Mouse (Mus musculus): Measurements from ENCODE around the gene Cd300a. TPM values are rescaled to one million over a fixed set of nuclear protein-coding genes. Genes with fewer than 3 reads are reported as not detected.
A peak's percentile ranks its signal among the peaks of the same experiment; 100 is the strongest.

Gene Cd300a
- polyA plus RNA-seq, 1 experiment from 2014 or later = 0.82 TPM

DNA sequence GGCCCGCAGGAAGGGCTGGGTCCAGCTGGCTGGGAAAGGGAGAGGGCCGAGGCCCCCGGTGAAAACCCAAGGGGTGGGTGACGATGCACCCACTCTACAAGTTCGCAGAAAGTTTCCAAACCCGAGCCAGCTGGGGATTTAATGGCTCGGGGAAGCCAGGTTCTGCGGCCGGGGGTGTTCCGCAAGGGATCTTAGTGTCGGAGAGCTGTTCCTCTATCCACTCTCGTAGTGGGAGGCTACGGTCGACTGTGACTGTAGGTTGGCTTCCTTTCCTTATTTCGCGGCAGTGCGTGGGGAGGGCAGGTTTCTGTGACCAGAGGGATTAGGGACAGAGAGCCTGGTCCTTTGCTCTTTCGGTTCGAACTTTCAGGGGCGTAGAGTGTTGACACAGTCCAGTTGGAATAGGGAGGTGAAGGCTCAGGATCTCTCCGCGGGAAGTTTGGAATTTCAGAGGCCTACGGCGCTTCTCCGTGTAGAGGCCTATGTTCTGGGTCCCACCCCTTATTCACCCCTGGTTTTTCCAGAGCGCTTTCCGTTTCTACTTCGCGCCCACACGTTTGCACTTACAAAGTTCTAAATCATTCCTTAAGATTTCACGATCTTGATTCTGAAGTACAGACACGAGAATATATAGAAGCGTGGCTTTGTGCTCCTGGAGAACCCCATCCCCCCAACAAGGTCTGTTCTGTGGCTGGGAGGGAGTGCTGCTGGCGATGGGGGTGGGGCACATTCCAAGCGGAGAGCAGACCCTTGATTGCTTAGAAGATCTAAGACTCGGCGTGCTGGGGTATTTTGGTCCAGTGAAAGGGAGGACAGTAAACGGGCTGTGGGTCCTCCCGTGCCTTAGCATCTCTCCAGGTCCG, 37.3 kb upstream of the Cd300a start:
- WGBS = 1% methylated on average over 40 of the region's 40 CpGs
- Histone ChIP-seq H3K9me3 (replicated peaks) (no peaks in the 10 kb centered on the region), H3K9ac (peak overlapping the region; percentile 76), H3K27me3 (peaks cover 10% of the 10 kb centered on the region; the same call in 1 of the 2 replicates), H3K27ac (peak overlapping the region; percentile 81), H3K36me3 (no peaks in the 10 kb centered on the region), H3K4me1 (replicated peaks) (peaks cover 29% of the 10 kb centered on the region), H3K4me3 (peak overlapping the region; percentile 81), H3K4me2 (peak overlapping the region; percentile 99)
- no peak; the same call in 1 of the 2 replicates for ATAC-seq (replicated peaks; ENCODE audit: insufficient number of reproducible peaks, insufficient read depth, low FRiP score, low read depth)

DNA sequence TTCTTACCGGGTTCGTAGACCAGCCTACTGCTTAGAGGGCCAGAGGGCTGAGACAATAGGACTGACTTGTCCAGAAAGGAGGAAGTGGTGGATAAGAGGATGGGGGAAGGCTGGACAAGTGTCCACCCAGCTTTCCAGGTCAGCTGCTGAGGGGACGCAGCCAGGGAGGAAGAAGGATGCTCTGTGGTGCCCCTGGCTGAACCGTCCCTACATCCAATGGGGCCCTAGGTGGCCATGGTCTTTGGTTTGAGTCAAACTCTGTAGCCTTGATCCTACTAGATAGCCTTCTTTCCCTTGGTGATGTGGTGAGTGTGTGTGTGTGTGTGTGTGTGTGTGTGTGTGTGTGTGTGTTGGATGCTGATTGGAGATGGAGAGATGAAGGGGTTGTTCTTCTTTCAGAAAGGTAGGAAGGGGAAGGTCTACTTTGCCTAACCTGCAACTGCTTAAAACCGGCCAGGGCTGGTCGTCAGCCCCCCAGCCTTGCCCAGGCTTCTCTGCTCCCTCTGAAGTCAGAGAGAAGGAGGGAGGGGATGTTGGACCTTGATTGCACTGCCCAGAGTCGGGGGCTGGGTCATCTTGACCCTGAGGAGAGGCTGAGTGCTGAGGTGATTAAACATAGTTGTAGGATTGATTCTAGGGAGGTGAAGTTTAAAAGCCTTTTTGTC, 36.5 kb upstream of the Cd300a start:
- peaks cover 29% of the 10 kb centered on the region for H3K4me1 ChIP-seq (replicated peaks)
- H3K27ac ChIP-seq = peak overlapping the region; percentile 81
- 27% methylated on average over 7 of the region's 7 CpGs for WGBS
- peaks cover 10% of the 10 kb centered on the region; the same call in 1 of the 2 replicates for H3K27me3 ChIP-seq
- no peaks in the 10 kb centered on the region for H3K9me3 ChIP-seq (replicated peaks)
- H3K9ac ChIP-seq = peak overlapping the region; percentile 76; the same call in 1 of the 2 replicates
- no peak for ATAC-seq (replicated peaks; ENCODE audit: insufficient number of reproducible peaks, insufficient read depth, low FRiP score, low read depth)
- peak overlapping the region; percentile 81 for H3K4me3 ChIP-seq
- peak overlapping the region; percentile 99 for H3K4me2 ChIP-seq
- no peaks in the 10 kb centered on the region for H3K36me3 ChIP-seq

DNA sequence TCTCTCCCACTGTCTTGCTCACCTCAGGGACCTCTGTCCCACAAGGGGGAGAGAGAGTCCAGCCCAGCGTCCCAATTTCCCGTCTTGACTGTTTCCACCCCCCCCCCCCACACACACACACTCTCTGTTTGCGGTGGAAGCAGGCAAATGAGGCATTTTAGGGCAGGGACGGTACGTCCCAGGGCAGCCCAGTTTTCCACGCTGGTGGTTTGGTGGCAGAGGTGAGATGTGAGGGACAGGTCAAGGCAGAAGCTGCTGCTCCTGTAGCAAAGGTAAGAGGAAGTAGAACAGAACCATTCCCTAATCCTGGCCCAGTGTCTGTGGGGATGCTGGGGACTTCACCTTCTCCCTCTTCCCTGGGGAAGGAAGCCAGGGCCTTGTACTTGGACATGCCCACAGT, 35.3 kb upstream of the Cd300a start:
- H3K4me1 ChIP-seq (replicated peaks) = peaks cover 29% of the 10 kb centered on the region
- H3K27ac ChIP-seq = no peak overlapping the region
- H3K36me3 ChIP-seq = no peaks in the 10 kb centered on the region
- no peak overlapping the region for H3K4me2 ChIP-seq
- peaks cover 1% of the 10 kb centered on the region; the same call in 1 of the 2 replicates for H3K27me3 ChIP-seq
- H3K9ac ChIP-seq = no peak overlapping the region
- H3K4me3 ChIP-seq = no peak overlapping the region
- no peaks in the 10 kb centered on the region for H3K9me3 ChIP-seq (replicated peaks)
- 80% methylated on average over 6 of the region's 6 CpGs for WGBS
- ATAC-seq (replicated peaks; ENCODE audit: insufficient number of reproducible peaks, insufficient read depth, low FRiP score, low read depth) = no peak

DNA sequence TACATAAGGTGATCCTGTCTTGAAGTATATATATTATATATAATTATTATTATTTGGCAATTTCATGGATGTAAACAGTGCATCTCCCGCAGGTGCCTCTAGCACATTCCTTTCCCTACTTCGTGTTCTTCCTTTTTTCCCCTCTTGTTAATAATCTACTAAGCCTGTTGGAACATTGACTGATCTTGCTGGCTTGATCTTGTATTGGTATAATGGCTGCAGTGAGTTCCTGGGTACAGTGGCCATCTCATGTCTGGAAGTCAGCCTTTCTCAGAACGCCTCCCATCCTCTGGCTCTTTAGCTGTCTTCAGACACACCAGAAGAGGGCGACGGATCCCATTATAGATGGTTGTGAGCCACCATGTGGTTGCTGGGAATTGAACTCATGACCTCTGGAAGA, 33.7 kb upstream of the Cd300a start:
- ATAC-seq (replicated peaks; ENCODE audit: insufficient number of reproducible peaks, insufficient read depth, low FRiP score, low read depth) = no peak
- Histone ChIP-seq H3K4me3 (no peak overlapping the region), H3K9me3 (replicated peaks) (no peaks in the 10 kb centered on the region), H3K27me3 (no peaks in the 10 kb centered on the region), H3K36me3 (no peaks in the 10 kb centered on the region), H3K4me2 (no peak overlapping the region), H3K27ac (no peak overlapping the region), H3K9ac (no peak overlapping the region), H3K4me1 (replicated peaks) (peaks cover 18% of the 10 kb centered on the region)
- 89% methylated on average over 5 of the region's 5 CpGs for WGBS

DNA sequence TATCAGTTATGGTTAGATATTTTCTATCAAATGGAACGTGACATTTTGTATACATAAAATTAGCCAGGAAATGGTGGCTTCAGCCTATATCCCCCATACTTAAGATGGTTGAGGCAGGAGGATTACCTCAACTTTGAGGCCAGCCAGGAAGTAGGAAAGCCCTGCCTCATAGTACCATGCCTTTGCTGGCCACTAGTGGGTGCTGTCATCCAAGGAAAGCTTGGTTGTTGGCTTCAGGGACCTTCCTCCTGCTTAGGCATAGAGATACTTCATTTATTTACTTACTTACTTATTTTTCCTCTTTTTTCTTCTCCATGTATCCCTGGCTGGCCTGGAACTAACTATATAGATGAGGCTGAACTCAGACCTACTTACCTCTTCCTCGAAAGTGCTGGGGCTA, 31.2 kb upstream of the Cd300a start:
- Histone ChIP-seq H3K4me3 (no peak overlapping the region), H3K9me3 (replicated peaks) (no peaks in the 10 kb centered on the region), H3K27ac (no peak overlapping the region), H3K4me1 (replicated peaks) (0 out of 2 replicates have a peak, but pooled peaks cover under 1% of the 10 kb centered on the region), H3K27me3 (no peaks in the 10 kb centered on the region), H3K9ac (no peak overlapping the region), H3K4me2 (no peak overlapping the region), H3K36me3 (no peaks in the 10 kb centered on the region)
- ATAC-seq (replicated peaks; ENCODE audit: insufficient number of reproducible peaks, insufficient read depth, low FRiP score, low read depth) = no peak
- WGBS = 91% methylated on average over 2 of the region's 2 CpGs

DNA sequence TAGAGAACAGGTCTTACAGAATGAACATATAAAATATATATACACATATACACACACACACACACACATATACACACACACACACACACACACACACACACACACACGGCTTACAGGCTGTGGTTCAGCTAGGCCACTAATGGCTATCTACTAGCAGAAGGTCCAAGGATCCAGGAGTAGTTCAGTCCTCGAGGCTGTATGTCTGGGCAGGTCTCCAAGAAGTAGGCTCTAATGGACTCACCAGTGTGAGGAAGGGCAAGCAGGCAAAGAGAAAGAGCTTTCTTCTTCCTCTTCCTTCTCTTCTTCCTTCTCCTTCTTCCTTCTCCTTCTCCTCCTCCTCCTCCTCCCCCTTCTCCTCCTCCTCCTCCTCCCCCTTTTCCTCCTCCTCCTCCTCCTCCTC, 28.8 kb upstream of the Cd300a start:
- H3K9me3 ChIP-seq (replicated peaks) = no peaks in the 10 kb centered on the region
- H3K4me2 ChIP-seq = no peak overlapping the region
- WGBS = 58% methylated on average over 2 of the region's 2 CpGs
- H3K4me1 ChIP-seq (replicated peaks) = peaks cover 3% of the 10 kb centered on the region
- no peak overlapping the region for H3K4me3 ChIP-seq
- H3K9ac ChIP-seq = no peak overlapping the region
- no peak overlapping the region for H3K27ac ChIP-seq
- H3K36me3 ChIP-seq = 0 out of 2 replicates have a peak, but pooled peaks cover 3% of the 10 kb centered on the region
- no peaks in the 10 kb centered on the region for H3K27me3 ChIP-seq
- ATAC-seq (replicated peaks; ENCODE audit: insufficient number of reproducible peaks, insufficient read depth, low FRiP score, low read depth) = no peak

DNA sequence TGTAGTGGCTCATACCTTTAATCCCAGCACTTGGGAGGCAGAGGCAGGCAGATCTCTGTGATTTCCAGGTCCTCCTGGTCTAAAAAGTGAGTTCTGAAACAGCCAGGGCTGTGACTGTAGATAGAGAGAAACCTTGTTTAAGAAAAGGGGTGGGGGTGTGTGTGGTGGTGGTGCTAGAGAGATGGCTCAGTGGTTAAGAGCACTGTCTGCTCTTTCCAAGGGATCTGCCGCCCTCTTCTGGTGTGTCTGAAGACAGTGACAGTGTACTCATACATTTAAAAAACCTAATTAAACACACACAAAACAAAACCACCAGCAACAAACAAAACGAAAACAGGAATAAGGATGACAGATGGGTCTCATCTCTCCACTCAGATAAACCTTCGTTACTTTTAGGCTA, 27.2 kb upstream of the Cd300a start:
- no peaks in the 10 kb centered on the region for H3K27me3 ChIP-seq
- no peaks in the 10 kb centered on the region for H3K9me3 ChIP-seq (replicated peaks)
- no peak overlapping the region for H3K9ac ChIP-seq
- H3K27ac ChIP-seq = no peak overlapping the region
- no peak overlapping the region for H3K4me2 ChIP-seq
- WGBS = 80% methylated on average over 3 of the region's 3 CpGs
- no peak overlapping the region for H3K4me3 ChIP-seq
- ATAC-seq (replicated peaks; ENCODE audit: insufficient number of reproducible peaks, insufficient read depth, low FRiP score, low read depth) = no peak
- H3K36me3 ChIP-seq = 0 out of 2 replicates have a peak, but pooled peaks cover 3% of the 10 kb centered on the region
- peaks cover 19% of the 10 kb centered on the region for H3K4me1 ChIP-seq (replicated peaks)

DNA sequence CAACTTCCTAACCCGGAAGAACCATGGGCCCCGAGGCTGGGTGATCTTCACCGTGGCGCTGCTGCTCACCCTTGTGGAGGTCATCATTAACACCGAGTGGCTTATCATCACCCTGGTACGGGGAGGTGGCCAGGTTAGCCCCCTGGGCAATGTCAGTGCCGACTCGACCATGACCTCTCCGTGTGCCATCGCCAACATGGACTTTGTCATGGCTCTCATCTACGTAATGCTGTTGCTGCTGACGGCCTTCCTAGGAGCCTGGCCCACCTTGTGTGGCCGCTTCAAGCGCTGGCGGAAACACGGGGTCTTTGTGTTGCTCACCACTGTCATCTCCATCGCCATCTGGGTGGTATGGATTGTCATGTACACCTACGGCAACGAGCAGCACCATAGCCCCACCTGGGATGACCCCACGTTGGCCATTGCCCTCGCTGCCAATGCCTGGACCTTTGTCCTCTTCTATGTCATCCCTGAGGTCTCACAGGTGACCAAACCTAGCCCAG, 25.9 kb upstream of the Cd300a start:
- ATAC-seq (replicated peaks; ENCODE audit: insufficient number of reproducible peaks, insufficient read depth, low FRiP score, low read depth) = no peak
- no peak overlapping the region for H3K27ac ChIP-seq
- H3K4me3 ChIP-seq = no peak overlapping the region
- H3K4me1 ChIP-seq (replicated peaks) = peaks cover 25% of the 10 kb centered on the region
- no peaks in the 10 kb centered on the region for H3K9me3 ChIP-seq (replicated peaks)
- no peak overlapping the region for H3K4me2 ChIP-seq
- 89% methylated on average over 21 of the region's 21 CpGs for WGBS
- H3K9ac ChIP-seq = no peak overlapping the region
- H3K27me3 ChIP-seq = no peaks in the 10 kb centered on the region
- H3K36me3 ChIP-seq = 0 out of 2 replicates have a peak, but pooled peaks cover 3% of the 10 kb centered on the region

DNA sequence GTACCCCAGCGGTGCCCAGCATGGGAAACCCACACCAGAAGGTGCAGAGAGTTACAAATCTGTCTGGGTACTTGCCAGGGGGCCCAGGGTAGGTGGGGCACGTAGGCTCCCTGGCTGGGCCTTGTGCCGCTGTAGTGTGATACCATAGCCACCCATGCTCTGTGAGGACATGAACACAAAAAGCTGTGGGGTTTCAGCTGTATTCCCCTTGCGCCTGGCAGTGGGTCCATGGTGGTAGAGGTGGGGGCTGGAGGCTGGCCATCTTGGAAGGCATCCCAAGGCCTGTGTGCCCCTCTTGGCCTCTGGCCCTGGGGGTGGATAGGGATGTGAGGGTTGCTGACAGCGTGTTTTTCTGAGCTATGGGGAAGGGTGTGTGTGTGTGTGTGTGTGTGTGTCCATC, 23.8 kb upstream of the Cd300a start:
- H3K27me3 ChIP-seq = no peaks in the 10 kb centered on the region
- no peak overlapping the region for H3K9ac ChIP-seq
- no peak overlapping the region for H3K4me3 ChIP-seq
- H3K9me3 ChIP-seq (replicated peaks) = no peaks in the 10 kb centered on the region
- H3K4me1 ChIP-seq (replicated peaks) = peaks cover 25% of the 10 kb centered on the region
- no peak; the same call in 1 of the 2 replicates for ATAC-seq (replicated peaks; ENCODE audit: insufficient number of reproducible peaks, insufficient read depth, low FRiP score, low read depth)
- no peak overlapping the region for H3K4me2 ChIP-seq
- H3K36me3 ChIP-seq = 0 out of 2 replicates have a peak, but pooled peaks cover 3% of the 10 kb centered on the region
- 70% methylated on average over 5 of the region's 5 CpGs for WGBS
- peak overlapping the region; percentile 80 for H3K27ac ChIP-seq

DNA sequence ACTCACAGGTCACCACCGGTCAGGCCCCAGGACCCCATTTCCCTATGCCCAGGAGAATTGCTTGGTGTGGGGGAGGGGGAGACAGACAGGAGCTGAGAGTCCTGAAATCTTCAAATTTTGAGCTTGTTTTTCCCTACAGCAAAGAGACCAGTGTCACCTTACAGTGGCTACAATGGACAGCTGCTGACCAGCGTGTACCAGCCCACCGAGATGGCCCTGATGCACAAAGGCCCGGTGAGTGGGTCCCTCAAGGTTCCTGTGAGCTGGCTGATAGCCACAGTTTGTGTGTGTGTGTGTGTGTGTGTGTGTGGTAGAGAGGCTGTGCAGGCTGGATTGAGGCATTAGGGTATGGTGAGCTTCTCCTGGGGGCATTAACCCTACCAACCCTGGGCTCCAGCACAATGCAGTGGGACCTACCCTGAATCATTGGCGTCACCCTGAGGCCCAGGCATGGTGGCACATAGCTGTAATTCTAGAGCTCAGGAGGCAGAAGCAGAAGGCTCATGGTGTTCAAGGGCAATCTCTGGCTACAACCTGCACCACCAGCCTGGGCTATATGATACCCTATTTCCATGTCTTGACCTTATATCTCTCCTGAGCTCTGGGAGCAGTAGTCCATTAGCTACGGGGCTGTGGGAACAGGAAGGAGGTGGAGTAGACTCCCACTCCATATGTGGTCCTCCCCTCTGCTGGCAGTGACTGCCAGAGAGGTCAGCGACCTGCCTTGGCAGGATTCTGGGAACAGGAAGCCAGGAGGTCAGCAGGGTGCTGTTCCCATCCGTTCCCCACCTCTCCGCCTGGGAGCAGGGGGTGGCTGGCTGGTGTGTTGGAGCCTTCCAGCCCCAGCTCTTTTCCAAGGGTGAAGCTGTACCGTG, 23.1 kb upstream of the Cd300a start:
- peak overlapping the region; percentile 7; the same call in 1 of the 2 replicates for H3K4me2 ChIP-seq
- ATAC-seq (replicated peaks; ENCODE audit: insufficient number of reproducible peaks, insufficient read depth, low FRiP score, low read depth) = peak; percentile 83
- H3K27ac ChIP-seq = peak overlapping the region; percentile 80
- WGBS = 38% methylated on average over 10 of the region's 10 CpGs
- no peak overlapping the region for H3K4me3 ChIP-seq
- peaks cover 25% of the 10 kb centered on the region for H3K4me1 ChIP-seq (replicated peaks)
- no peaks in the 10 kb centered on the region for H3K9me3 ChIP-seq (replicated peaks)
- H3K36me3 ChIP-seq = 0 out of 2 replicates have a peak, but pooled peaks cover 3% of the 10 kb centered on the region
- no peaks in the 10 kb centered on the region for H3K27me3 ChIP-seq
- H3K9ac ChIP-seq = no peak overlapping the region
